In the genomic region with DNA sequence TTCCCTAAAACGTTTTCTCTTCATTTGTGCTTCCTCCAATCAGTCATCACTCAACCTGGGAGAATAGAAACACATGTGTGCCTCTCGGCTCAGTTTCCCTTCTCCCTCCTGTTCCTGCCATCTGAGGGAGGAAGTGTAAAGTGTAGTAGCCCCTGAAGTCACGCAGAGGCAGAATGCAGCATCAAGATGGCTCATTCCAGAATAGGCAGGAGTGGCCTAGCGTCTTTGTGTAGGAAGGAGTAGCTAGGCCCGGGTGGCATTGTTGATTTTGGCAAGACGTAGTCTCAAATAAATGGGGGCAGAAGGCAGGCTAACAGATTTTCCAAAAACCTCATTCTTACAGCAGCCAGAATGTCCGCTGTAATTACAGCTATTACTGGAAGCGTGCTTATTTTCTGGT, we compare ENCODE assay signal across 18 mouse cellular contexts. TPM values are rescaled to one million over a fixed set of nuclear protein-coding genes. Genes with fewer than 3 reads are reported as not detected.
DNase-seq lines count a peak whose midpoint lies in the region; ATAC-seq and TF ChIP-seq lines count a peak whose summit lies in the region.
"Had no signal": no experiment of that assay in that cellular context is flagged by ENCODE, and none has a peak within 500 bp of the region (broad histone marks: within the 10 kb centered on the region; RNA-seq: fewer than 3 reads in every experiment).

No protein-coding gene starts in this region.

- H3K36me3 ChIP-seq in heart, embryonic 11.5 days (ENCODE audit: control insufficient read depth, insufficient read depth, low read length), result no peaks in the 10 kb centered on the region
- H3K36me3 ChIP-seq in embryonic facial prominence, embryonic 10.5 days (replicated peaks), result peaks cover 9% of the 10 kb centered on the region; the same call in 1 of the 2 replicates
- H3K36me3 ChIP-seq: embryonic facial prominence, embryonic 15.5 days; heart, embryonic 15.5 days; limb, embryonic 15.5 days; midbrain, embryonic 10.5 days; neural tube, embryonic 12.5 days had no signal

- H3K4me1 ChIP-seq in heart, embryonic 11.5 days (ENCODE audit: control insufficient read depth, insufficient read depth, low read length), result peaks cover 56% of the 10 kb centered on the region
- H3K4me1 ChIP-seq in embryonic facial prominence, embryonic 10.5 days, result peaks cover 86% of the 10 kb centered on the region
- no peaks in the 10 kb centered on the region for H3K4me1 ChIP-seq in cerebellum, adult 2 months (ENCODE audit: control insufficient read depth, insufficient read depth, low read length)

- no peak overlapping the region for H3K4me3 ChIP-seq in heart, embryonic 11.5 days (ENCODE audit: low read depth, low read length)
- H3K4me3 ChIP-seq in embryonic facial prominence, embryonic 10.5 days, result no peak overlapping the region
- H3K4me3 ChIP-seq in cerebellum, adult 2 months (replicated peaks; ENCODE audit: insufficient read depth, low read depth, low read length), result no peak overlapping the region
- H3K4me3 ChIP-seq: embryonic facial prominence, embryonic 15.5 days; heart, embryonic 15.5 days; limb, embryonic 15.5 days; midbrain, embryonic 10.5 days; neural tube, embryonic 12.5 days had no signal

- no peak for ATAC-seq in heart, embryonic 11.5 days (replicated peaks; ENCODE audit: insufficient number of reproducible peaks, low FRiP score, low TSS enrichment)
- peak; percentile 46 for ATAC-seq in granulocyte monocyte progenitor cell, adult 5-6 weeks (replicated peaks; ENCODE audit: poor library complexity, severe bottlenecking)

- H3K9ac ChIP-seq in heart, embryonic 11.5 days (ENCODE audit: low read depth, low read length), result no peak overlapping the region
- H3K9ac ChIP-seq: embryonic facial prominence, embryonic 15.5 days; heart, embryonic 15.5 days; limb, embryonic 15.5 days; neural tube, embryonic 12.5 days had no signal

- TF ChIP-seq POLR2A in cerebellum, adult 2 months (IDR thresholded peaks at IDR 0.05; ENCODE audit: borderline replicate concordance, insufficient read depth, low read length), result no peak

- no peaks in the 10 kb centered on the region for H3K9me3 ChIP-seq in heart, embryonic 11.5 days (replicated peaks; ENCODE audit: control insufficient read depth, low read length)
- H3K9me3 ChIP-seq in embryonic facial prominence, embryonic 10.5 days, result no peaks in the 10 kb centered on the region
- H3K9me3 ChIP-seq: embryonic facial prominence, embryonic 15.5 days; heart, embryonic 15.5 days; limb, embryonic 15.5 days; midbrain, embryonic 10.5 days; neural tube, embryonic 12.5 days had no signal

- H3K27ac ChIP-seq in heart, embryonic 11.5 days (ENCODE audit: low read depth, low read length), result peak overlapping the region; percentile 10; the same call in 1 of the 2 replicates
- H3K27ac ChIP-seq in embryonic facial prominence, embryonic 10.5 days (replicated peaks), result peak overlapping the region; percentile 66
- no peak overlapping the region for H3K27ac ChIP-seq in cerebellum, adult 2 months (ENCODE audit: insufficient read depth, low read length)
- H3K27ac ChIP-seq: embryonic facial prominence, embryonic 15.5 days; limb, embryonic 15.5 days; midbrain, embryonic 10.5 days; neural tube, embryonic 12.5 days had no signal

- no peak overlapping the region for H3K4me2 ChIP-seq in heart, embryonic 11.5 days
- H3K4me2 ChIP-seq: embryonic facial prominence, embryonic 15.5 days; heart, embryonic 15.5 days; limb, embryonic 15.5 days; neural tube, embryonic 12.5 days had no signal

- H3K27me3 ChIP-seq in heart, embryonic 11.5 days (ENCODE audit: control insufficient read depth, insufficient read depth, low read length), result no peaks in the 10 kb centered on the region
- no peaks in the 10 kb centered on the region for H3K27me3 ChIP-seq in embryonic facial prominence, embryonic 10.5 days (replicated peaks; ENCODE audit: low read depth, poor library complexity, severe bottlenecking)
- H3K27me3 ChIP-seq in cerebellum, adult 2 months (ENCODE audit: control insufficient read depth, insufficient read depth, low read length), result no peaks in the 10 kb centered on the region
- H3K27me3 ChIP-seq: embryonic facial prominence, embryonic 15.5 days; heart, embryonic 15.5 days; limb, embryonic 15.5 days; neural tube, embryonic 12.5 days had no signal

- 51% methylated on average over 8 of the region's 8 CpGs for WGBS in heart, embryonic 11.5 days (ENCODE audit: insufficient replicate concordance)
- WGBS in embryonic facial prominence, embryonic 10.5 days, result 47% methylated on average over 8 of the region's 8 CpGs
- 57% methylated on average over 8 of the region's 8 CpGs for WGBS in cerebellum, adult 2 months

- no peak for TF ChIP-seq CTCF in cerebellum, adult 2 months (IDR thresholded peaks at IDR 0.05; ENCODE audit: borderline replicate concordance, insufficient read depth, low read depth, low read length)

- DNase-seq in heart, adult 18-20 months, result no peak
- DNase-seq in brain, adult 2 months (ENCODE audit: low read depth, low spot score), result peak; percentile 60
- peak; percentile 52 for DNase-seq in embryonic facial prominence, embryonic 10.5 days (ENCODE audit: low spot score)
- DNase-seq in cerebellum, adult 2 months, result no peak
- no peak for DNase-seq in spleen, postnatal 4 days (ENCODE audit: low spot score in 2 of 2)
- DNase-seq: cerebellum, postnatal 25 days; gastrocnemius, postnatal 14 days; kidney, adult 9 months; lung, postnatal 10 days; right cerebral cortex, postnatal 25 days; thymus, postnatal 25 days had no signal

RNA-seq across cellular contexts. Expression of a gene that starts 24.7 kb away (rescaled TPM):
- polyA plus RNA-seq in heart, embryonic 11.5 days (2014; fragmentation: Nextera tagmentation; extraction: Ambion mirVana), result 14.3 and 16.7 TPM in 2 replicates
- total RNA-seq in heart, adult 18-20 months (2021), result 10 to 100 TPM; 37.0 to 48.1 TPM
- polyA plus RNA-seq in embryonic facial prominence, embryonic 10.5 days (2016; fragmentation: Nextera tagmentation; extraction: Ambion mirVana), result 10.0 and 11.2 TPM in 2 replicates
- total RNA-seq in granulocyte monocyte progenitor cell, adult 5-6 weeks (2014; fragmentation: Nextera tagmentation), result 55.2 and 56.4 TPM in 2 replicates
- 85.0 and 94.5 TPM in 2 replicates for total RNA-seq in granulocyte monocyte progenitor cell, adult 5-6 weeks (2017)
- polyA plus RNA-seq in cerebellum, adult 2 months (2012; rRNA removed), result 529 and 611 TPM in 2 replicates

RNA-seq across cellular contexts. Expression of a gene that starts 52.2 kb away (rescaled TPM):
- 18.1 and 21.2 TPM in 2 replicates for polyA plus RNA-seq in heart, embryonic 11.5 days (2014; fragmentation: Nextera tagmentation; extraction: Ambion mirVana)
- 10 to 100 TPM; 13.6 to 14.5 TPM for total RNA-seq in heart, adult 18-20 months (2021)
- 12.2 and 12.5 TPM in 2 replicates for polyA plus RNA-seq in embryonic facial prominence, embryonic 10.5 days (2016; fragmentation: Nextera tagmentation; extraction: Ambion mirVana)
- total RNA-seq in granulocyte monocyte progenitor cell, adult 5-6 weeks (2014; fragmentation: Nextera tagmentation), result 10.1 and 16.8 TPM in 2 replicates
- total RNA-seq in granulocyte monocyte progenitor cell, adult 5-6 weeks (2017), result 20.5 and 22.7 TPM in 2 replicates
- polyA plus RNA-seq in cerebellum, adult 2 months (2012; rRNA removed), result 20.2 and 23.0 TPM in 2 replicates

Comparison
In these comparisons a context has a peak if more than half of its experiments do, and no peak if none do; other contexts are left out.
1. DNase-seq: peak in brain, adult 2 months (single experiment) and embryonic facial prominence, embryonic 10.5 days (single experiment); none in heart, adult 18-20 months (0 of 2), cerebellum, adult 2 months (0 of 2) and spleen, postnatal 4 days (0 of 2).
2. RNA of a gene that starts 24.7 kb away (polyA plus RNA-seq): 529 to 611 TPM in cerebellum, adult 2 months; 14.3 to 16.7 TPM in heart, embryonic 11.5 days and 10.0 to 11.2 TPM in embryonic facial prominence, embryonic 10.5 days; every median in the first group is over 10 times any median in the second.